Mouse (Mus musculus) monocyte, adult 2 months (primary cell): ENCODE results near the gene Grasp.

ENCODE experiments used
- DNase-seq, 2 experiments: peaks; one replicate each; pipeline ENCODE4 v3.0.0; 2022; ENCODE audit warnings: low spot score in 2 of 2, low read depth in 1 of 2

Gene Grasp

DNA sequence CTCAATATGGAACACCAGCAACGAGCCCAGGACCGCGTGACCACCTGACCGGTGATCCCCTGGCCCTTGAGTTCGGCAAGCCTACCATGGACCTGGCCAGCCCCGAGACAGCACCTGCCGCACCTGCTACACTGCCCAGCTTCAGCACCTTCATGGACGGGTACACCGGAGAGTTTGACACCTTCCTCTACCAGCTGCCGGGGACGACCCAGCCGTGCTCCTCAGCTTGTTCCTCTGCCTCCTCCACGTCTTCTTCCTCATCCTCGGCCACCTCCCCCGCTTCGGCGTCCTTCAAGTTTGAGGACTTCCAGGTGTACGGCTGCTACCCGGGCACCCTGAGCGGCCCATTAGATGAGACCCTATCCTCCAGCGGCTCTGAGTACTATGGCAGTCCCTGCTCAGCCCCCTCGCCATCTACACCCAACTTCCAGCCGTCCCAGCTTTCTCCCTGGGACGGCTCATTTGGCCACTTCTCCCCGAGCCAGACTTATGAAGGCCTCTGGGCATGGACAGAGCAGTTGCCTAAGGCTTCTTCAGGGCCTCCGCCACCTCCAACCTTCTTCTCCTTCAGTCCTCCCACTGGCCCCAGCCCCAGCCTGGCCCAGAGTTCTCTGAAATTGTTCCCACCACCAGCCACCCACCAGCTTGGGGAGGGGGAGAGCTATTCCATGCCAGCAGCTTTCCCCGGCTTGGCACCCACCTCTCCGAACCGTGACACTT, 46.3 kb downstream of the Grasp start:
- no peak for DNase-seq

DNA sequence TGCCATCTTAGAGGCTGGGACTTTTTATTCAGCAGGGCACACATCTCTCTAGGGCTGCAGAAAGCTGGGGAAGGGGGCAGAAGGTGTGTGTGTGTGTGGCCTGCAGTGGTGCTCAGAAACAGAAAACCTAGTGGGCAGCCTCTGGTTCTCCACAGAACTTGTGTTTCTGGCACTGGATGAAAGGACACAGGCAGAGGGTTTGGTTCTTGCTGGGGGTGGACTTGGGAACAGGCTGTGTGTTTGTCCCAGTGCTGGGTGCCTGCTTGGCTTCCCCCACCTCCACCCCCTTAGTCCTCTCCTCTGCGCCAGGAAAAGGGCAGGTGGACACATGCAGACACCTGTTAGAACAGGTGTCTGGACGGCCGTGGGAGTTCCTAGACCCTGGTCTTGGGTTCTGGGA, 47.1 kb downstream of the Grasp start:
- no peak for DNase-seq

DNA sequence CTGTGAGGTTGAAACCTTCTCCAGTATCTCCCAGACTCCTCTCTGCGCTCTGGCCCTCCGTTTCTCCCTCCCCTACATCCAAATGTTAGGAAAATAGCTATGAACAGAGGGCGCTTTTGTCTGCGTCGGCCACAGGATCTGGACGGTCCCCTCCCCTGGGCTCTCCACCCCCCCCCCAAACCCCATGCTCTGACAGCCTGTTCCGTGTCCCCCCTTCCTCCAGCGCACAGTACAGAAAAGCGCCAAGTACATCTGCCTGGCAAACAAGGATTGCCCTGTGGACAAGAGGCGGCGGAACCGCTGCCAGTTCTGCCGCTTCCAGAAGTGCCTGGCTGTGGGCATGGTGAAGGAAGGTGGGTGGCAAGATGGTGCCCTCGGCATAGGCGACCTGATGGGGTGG, 47.5 kb downstream of the Grasp start:
- no peak for DNase-seq

DNA sequence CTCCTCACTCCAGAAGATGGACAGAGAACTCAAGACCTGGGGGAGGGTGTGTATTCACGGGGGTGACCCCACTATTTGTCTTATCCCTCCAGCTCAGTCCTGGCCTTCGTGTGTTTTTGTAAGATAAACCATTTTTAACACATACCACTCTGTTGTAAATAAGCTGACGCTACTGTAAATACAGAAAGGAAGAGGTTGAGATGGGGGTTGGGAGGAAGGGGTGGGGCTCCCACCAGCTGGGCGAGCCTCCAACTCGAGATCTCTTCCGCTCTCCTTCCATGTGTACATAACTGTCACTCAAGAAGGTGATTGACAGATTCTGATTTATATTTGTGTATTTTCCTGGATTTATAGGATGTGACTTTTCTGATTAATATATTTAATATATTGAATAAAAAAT, 50.4 kb downstream of the Grasp start:
- DNase-seq = no peak

DNA sequence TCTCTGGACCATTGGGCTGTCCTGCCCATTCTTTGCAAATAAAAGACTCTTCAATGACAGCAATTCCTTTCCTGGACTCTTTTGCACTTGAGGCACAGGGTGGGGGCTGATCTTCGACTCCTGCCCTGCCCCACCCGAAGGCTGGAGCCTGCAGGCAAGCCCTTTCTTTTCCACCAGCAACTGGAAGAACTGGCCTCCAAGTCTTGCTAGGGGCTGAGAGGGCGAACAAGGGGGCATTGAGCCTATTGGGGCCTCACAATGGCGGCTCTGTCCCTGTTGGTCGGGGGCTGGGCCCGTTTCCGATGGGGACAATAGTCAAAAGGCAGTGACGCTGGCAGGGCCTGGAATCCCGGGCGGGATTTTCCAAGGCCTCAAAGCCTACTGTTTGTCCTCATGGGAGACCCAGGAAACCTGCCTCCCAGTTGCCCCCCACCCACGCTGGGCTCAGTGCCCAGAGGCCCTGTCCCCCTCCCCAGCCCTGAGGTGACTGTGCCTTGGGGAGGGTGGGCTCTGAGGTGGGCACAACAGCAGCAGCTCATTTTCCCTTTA, 53.4 kb downstream of the Grasp start:
- DNase-seq = no peak

DNA sequence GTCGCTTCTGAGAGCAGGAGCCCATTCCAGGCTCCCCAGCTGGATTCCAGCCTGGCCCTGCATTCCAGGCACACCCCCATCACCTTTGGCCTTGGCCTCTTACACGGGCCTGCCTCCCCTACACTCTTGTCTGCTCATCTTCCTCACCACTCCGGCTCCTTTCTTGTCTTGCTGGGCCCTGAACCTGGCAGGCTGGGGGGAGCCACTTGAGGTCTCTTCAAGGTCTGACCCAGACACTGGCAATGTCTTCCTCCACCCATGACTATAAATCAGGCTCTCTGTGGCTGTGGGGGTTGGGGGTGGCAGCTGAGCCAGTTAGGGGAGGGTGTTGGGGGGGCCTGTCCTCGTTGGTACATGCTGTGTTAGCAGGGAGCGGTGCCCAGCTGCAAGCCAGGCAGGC, 54.6 kb downstream of the Grasp start:
- DNase-seq = no peak

DNA sequence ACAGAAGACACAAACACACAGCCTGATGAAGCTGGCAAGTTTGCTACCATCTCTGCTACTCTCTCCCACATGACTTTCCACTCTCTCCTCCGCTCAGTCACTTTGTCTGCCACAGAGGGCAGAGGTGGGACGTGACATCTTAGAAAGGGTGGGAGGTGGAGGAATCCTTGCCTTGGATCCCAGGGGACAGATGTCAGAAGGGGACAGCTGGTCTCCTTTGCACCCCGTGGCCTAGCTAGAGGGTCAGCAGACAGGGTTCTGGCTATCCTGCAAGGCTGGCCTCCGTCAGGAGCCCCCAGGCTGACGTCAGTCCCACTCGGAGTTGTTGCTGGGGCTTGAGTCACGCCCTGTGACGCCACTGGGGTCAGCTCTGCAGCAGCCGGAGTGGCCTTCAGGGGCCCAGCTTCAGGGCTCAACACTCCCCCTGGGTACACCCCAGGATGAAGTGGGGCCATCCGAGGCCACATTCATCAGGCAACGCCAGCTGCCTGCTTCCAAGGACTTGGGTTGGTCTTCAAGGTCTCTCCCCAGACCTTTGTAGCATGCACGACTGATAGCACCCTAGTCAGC, 55.5 kb downstream of the Grasp start:
- no peak for DNase-seq
